ENCODE assay signal across 26 mouse cellular contexts in genomic region chr14:76953171-76953570, GRCm38 (mm10).
DNase-seq lines count a peak whose midpoint lies in the region; ATAC-seq lines count a peak whose summit lies in the region.
"Had no signal": no experiment of that assay in that cellular context is flagged by ENCODE, and none has a peak within 500 bp of the region (broad histone marks: within the 10 kb centered on the region; RNA-seq: fewer than 3 reads in every experiment).

No protein-coding gene starts in this region.

- no peak overlapping the region for H3K4me2 ChIP-seq in embryonic facial prominence, embryonic 12.5 days (replicated peaks)
- no peak overlapping the region for H3K4me2 ChIP-seq in embryonic facial prominence, embryonic 13.5 days
- no peak overlapping the region for H3K4me2 ChIP-seq in embryonic facial prominence, embryonic 15.5 days (replicated peaks)
- H3K4me2 ChIP-seq: forebrain, embryonic 12.5 days had no signal

- no peak for ATAC-seq in embryonic facial prominence, embryonic 12.5 days (ENCODE audit: insufficient number of reproducible peaks, insufficient read depth, low FRiP score, low TSS enrichment)
- ATAC-seq in embryonic facial prominence, embryonic 13.5 days (ENCODE audit: insufficient number of reproducible peaks, insufficient read depth, low FRiP score, low TSS enrichment, low read depth), result no peak
- no peak for ATAC-seq in embryonic facial prominence, embryonic 15.5 days (ENCODE audit: insufficient number of reproducible peaks, low FRiP score, low TSS enrichment, low read depth)
- ATAC-seq: activated CD4-positive, CD25-positive, alpha-beta regulatory T cell, adult 4 months; CD4-positive, CD25-positive, alpha-beta regulatory T cell, adult 4 months; forebrain, embryonic 14.5 days; forebrain, embryonic 16.5 days; Patski had no signal

- peak; percentile 60 to 62 for DNase-seq in cerebellum, postnatal 10 days
- DNase-seq in cerebellum, adult 11-12 months, result no peak
- DNase-seq in embryonic facial prominence, embryonic 10.5 days (ENCODE audit: low spot score), result no peak
- no peak for DNase-seq in left cerebral cortex, adult 8-10 months (ENCODE audit: low spot score in 2 of 2)
- DNase-seq in thymus, postnatal 36 days, result no peak
- DNase-seq: adrenal gland, adult 8-10 months; adrenal gland, postnatal 14 days; adrenal gland, postnatal 36 days; B cell, adult 2 months; cerebellum, adult 11 months; cerebellum, adult 2 months; cerebellum, adult 9-10 months; cerebellum, postnatal 36 days; embryo, embryonic 11 days had no signal

- H3K9me3 ChIP-seq in embryonic facial prominence, embryonic 12.5 days, result no peaks in the 10 kb centered on the region
- no peaks in the 10 kb centered on the region for H3K9me3 ChIP-seq in embryonic facial prominence, embryonic 10.5 days
- no peaks in the 10 kb centered on the region for H3K9me3 ChIP-seq in embryonic facial prominence, embryonic 13.5 days
- H3K9me3 ChIP-seq in embryonic facial prominence, embryonic 15.5 days (replicated peaks), result no peaks in the 10 kb centered on the region
- H3K9me3 ChIP-seq: forebrain, embryonic 10.5 days; forebrain, embryonic 12.5 days had no signal

- peaks cover 6% of the 10 kb centered on the region for H3K4me1 ChIP-seq in embryonic facial prominence, embryonic 12.5 days
- H3K4me1 ChIP-seq in embryonic facial prominence, embryonic 10.5 days, result peaks cover 15% of the 10 kb centered on the region; the same call in 1 of the 2 replicates
- peaks cover 36% of the 10 kb centered on the region for H3K4me1 ChIP-seq in embryonic facial prominence, embryonic 13.5 days
- H3K4me1 ChIP-seq in embryonic facial prominence, embryonic 15.5 days, result peaks cover 19% of the 10 kb centered on the region; the same call in 1 of the 2 replicates
- H3K4me1 ChIP-seq: forebrain, embryonic 12.5 days had no signal

- H3K27ac ChIP-seq in embryonic facial prominence, embryonic 12.5 days, result peak overlapping the region; percentile 52; the same call in 1 of the 2 replicates
- H3K27ac ChIP-seq in embryonic facial prominence, embryonic 10.5 days (replicated peaks), result no peak overlapping the region
- peak overlapping the region; percentile 60 for H3K27ac ChIP-seq in embryonic facial prominence, embryonic 13.5 days
- peak overlapping the region; percentile 55 for H3K27ac ChIP-seq in embryonic facial prominence, embryonic 15.5 days (replicated peaks)
- H3K27ac ChIP-seq: forebrain, embryonic 10.5 days; forebrain, embryonic 12.5 days had no signal

- H3K9ac ChIP-seq in embryonic facial prominence, embryonic 12.5 days, result no peak overlapping the region
- no peak overlapping the region for H3K9ac ChIP-seq in embryonic facial prominence, embryonic 13.5 days
- H3K9ac ChIP-seq in embryonic facial prominence, embryonic 15.5 days, result no peak overlapping the region
- H3K9ac ChIP-seq: forebrain, embryonic 12.5 days had no signal

- no peaks in the 10 kb centered on the region for H3K36me3 ChIP-seq in embryonic facial prominence, embryonic 12.5 days
- no peaks in the 10 kb centered on the region for H3K36me3 ChIP-seq in embryonic facial prominence, embryonic 10.5 days (replicated peaks)
- no peaks in the 10 kb centered on the region for H3K36me3 ChIP-seq in embryonic facial prominence, embryonic 13.5 days
- no peaks in the 10 kb centered on the region for H3K36me3 ChIP-seq in embryonic facial prominence, embryonic 15.5 days
- H3K36me3 ChIP-seq: forebrain, embryonic 10.5 days; forebrain, embryonic 12.5 days; G1E had no signal

- no peaks in the 10 kb centered on the region for H3K27me3 ChIP-seq in embryonic facial prominence, embryonic 12.5 days
- H3K27me3 ChIP-seq in embryonic facial prominence, embryonic 10.5 days (replicated peaks; ENCODE audit: low read depth, poor library complexity, severe bottlenecking), result no peaks in the 10 kb centered on the region
- H3K27me3 ChIP-seq in embryonic facial prominence, embryonic 13.5 days, result no peaks in the 10 kb centered on the region
- H3K27me3 ChIP-seq in embryonic facial prominence, embryonic 15.5 days, result no peaks in the 10 kb centered on the region
- H3K27me3 ChIP-seq: CH12.LX; forebrain, embryonic 12.5 days; Patski had no signal

- H3K4me3 ChIP-seq in embryonic facial prominence, embryonic 12.5 days, result no peak overlapping the region
- no peak overlapping the region for H3K4me3 ChIP-seq in embryonic facial prominence, embryonic 10.5 days
- no peak overlapping the region for H3K4me3 ChIP-seq in embryonic facial prominence, embryonic 13.5 days
- no peak overlapping the region for H3K4me3 ChIP-seq in embryonic facial prominence, embryonic 15.5 days (replicated peaks)
- H3K4me3 ChIP-seq: forebrain, embryonic 10.5 days; forebrain, embryonic 12.5 days had no signal

- 76% methylated on average over 2 of the region's 2 CpGs for WGBS in embryonic facial prominence, embryonic 12.5 days
- WGBS in embryonic facial prominence, embryonic 10.5 days, result 86% methylated on average over 2 of the region's 2 CpGs
- WGBS in embryonic facial prominence, embryonic 13.5 days, result 71% methylated on average over 2 of the region's 2 CpGs
- WGBS in embryonic facial prominence, embryonic 15.5 days, result 66% methylated on average over 2 of the region's 2 CpGs

Comparison
In these comparisons a context has a peak if more than half of its experiments do, and no peak if none do; other contexts are left out.
1. DNase-seq: peak in cerebellum, postnatal 10 days (2 of 2); none in cerebellum, adult 11-12 months (single experiment), embryonic facial prominence, embryonic 10.5 days (single experiment), left cerebral cortex, adult 8-10 months (0 of 2) and thymus, postnatal 36 days (0 of 2).